Mouse (Mus musculus) stomach, postnatal 0 days (tissue): ENCODE measurements around the gene Alpk1.

Experiments
- CTCF ChIP-seq: IDR thresholded peaks from 2 replicates; pipeline ENCODE4 v1.5.1; 2016; ENCODE audit warnings: antibody characterized with exemption, low read depth, mild to moderate bottlenecking, moderate library complexity
- EP300 ChIP-seq: optimal IDR thresholded peaks from 2 replicates; pipeline ENCODE3; 2016; ENCODE audit warnings: antibody characterized with exemption

- TF ChIP-seq CTCF (no peak), EP300 (no peak)
Observed at GRCm38 (mm10) chr3:127701196-127701825, 79.0 kb downstream of the Alpk1 start.
